Mouse (Mus musculus) cerebellum, adult 2 months (tissue): ENCODE measurements around the gene Phyhipl.

ENCODE experiments used
- CTCF ChIP-seq: fragments of 200-500 bp; IDR thresholded peaks from 2 replicates; pipeline ENCODE4 v1.5.1; 2011; ENCODE audit warnings: low read depth, mild to moderate bottlenecking, control low read depth, low read length, moderate library complexity, borderline replicate concordance; ENCODE audit not compliant: insufficient read depth
- POLR2A ChIP-seq: fragments of 200-500 bp; IDR thresholded peaks from 2 replicates; pipeline ENCODE4 v1.6.1; 2011; ENCODE audit warnings: low read length, control low read depth, borderline replicate concordance; ENCODE audit not compliant: insufficient read depth

DNA sequence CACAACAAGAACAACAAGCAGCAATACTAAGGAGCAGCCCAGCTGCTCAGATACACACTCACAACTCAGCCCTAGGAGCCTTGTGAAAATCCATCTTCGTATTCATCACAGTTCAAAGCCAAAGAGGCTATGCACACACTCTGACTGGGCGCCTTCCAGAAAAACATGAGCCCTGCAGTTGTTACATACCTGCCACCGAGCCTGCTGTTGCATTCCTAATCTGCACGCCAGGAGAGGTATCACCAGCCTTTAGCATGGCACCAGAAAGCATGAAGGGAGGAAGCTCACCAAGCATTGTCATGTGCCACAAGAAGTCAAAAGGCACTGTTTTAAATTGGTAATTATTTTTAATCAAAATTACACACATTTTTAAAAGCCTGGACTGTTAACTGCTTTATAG, 1.1 kb downstream of the Phyhipl start:
- TF ChIP-seq CTCF: no peak
- TF ChIP-seq POLR2A: no peak
